Mouse (Mus musculus) forebrain, embryonic 13.5 days (tissue): ENCODE results near the gene Smn1. TPM values are rescaled to one million over a fixed set of nuclear protein-coding genes. Genes with fewer than 3 reads are reported as not detected.
"Not testable (repeated sequence)": the region's sequence is repeated elsewhere in the genome, so short reads cannot be mapped to it uniquely, and the experiment has no call there.

Source experiments
- ATAC-seq: fragments of 200-750 bp; cut with Nextera tagmentation; 2 replicates; pipeline ENCODE4 v1.8.0; 2017
- H3K27ac ChIP-seq: fragments of 300-500 bp; sonication (generic); 2 replicates; pipeline ENCODE4 v1.5.1; 2015; ENCODE audit warnings: inconsistent platforms, mild to moderate bottlenecking, moderate library complexity
- H3K27me3 ChIP-seq: fragments of 300-500 bp; sonication (generic); 2 replicates; pipeline ENCODE4 v1.6.1; 2015; ENCODE audit warnings: mild to moderate bottlenecking, inconsistent platforms
- H3K36me3 ChIP-seq: fragments of 300-500 bp; sonication (generic); 2 replicates; pipeline ENCODE4 v1.6.1; 2015; ENCODE audit warnings: mild to moderate bottlenecking, inconsistent platforms; ENCODE audit not compliant: poor library complexity, severe bottlenecking
- H3K4me1 ChIP-seq: fragments of 300-500 bp; sonication (generic); 2 replicates; pipeline ENCODE4 v1.6.1; 2015; ENCODE audit warnings: inconsistent platforms
- H3K4me2 ChIP-seq: fragments of 300-500 bp; sonication (generic); 2 replicates; pipeline ENCODE4 v1.6.1; 2015; ENCODE audit warnings: inconsistent platforms, mild to moderate bottlenecking, moderate library complexity
- H3K4me3 ChIP-seq: fragments of 300-500 bp; sonication (generic); 2 replicates; pipeline ENCODE4 v1.5.1; 2015; ENCODE audit warnings: mild to moderate bottlenecking, inconsistent platforms
- H3K9ac ChIP-seq: fragments of 300-500 bp; sonication (generic); 2 replicates; pipeline ENCODE4 v1.6.1; 2015; ENCODE audit warnings: mild to moderate bottlenecking, inconsistent platforms
- H3K9me3 ChIP-seq: fragments of 300-500 bp; sonication (generic); replicated peaks from 2 replicates; pipeline ENCODE4 v1.6.1; 2016; ENCODE audit warnings: inconsistent platforms
- WGBS: fragments of 180-500 bp; shearing (Covaris S2); methylation state at CpG from one replicate; pipeline ENCODE4 v1.1.7; 2015; 5-methylcytosine and 5-hydroxymethylcytosine counted together
- polyA plus RNA-seq: library from polyadenylated mRNA; unstranded; fragments of >200 nt; fragmentation: Nextera tagmentation; extraction: Ambion mirVana; gene quantifications from 2 replicates; pipeline ENCODE4 v1.2.1, GENCODE M21; 2015

Gene Smn1
- polyA plus RNA-seq, 1 experiment from 2014 or later, result 50.4 TPM

DNA sequence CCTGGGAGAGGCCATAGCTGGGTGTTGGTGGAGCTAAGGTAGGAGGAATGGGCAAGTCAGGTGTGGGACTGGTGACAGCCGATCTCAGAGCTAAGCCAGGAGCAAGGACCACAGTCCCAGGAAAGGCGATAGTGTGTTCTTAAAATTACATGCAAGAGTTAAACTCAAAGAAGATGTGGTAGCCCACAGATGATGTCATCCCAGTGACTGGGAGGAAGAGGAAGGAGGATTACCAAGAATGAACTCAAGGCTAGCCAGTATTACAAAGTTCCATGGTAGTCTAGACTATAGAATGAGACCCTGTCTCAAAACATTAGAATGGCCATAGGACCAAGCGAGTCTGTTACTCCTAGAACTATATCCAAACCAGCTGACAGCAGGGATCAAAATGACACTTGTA, 32.0 kb downstream of the Smn1 start:
- Histone ChIP-seq H3K4me3 (no peak overlapping the region), H3K36me3 (no peaks in the 10 kb centered on the region), H3K9ac (no peak overlapping the region), H3K27ac (no peak overlapping the region), H3K9me3 (no peaks in the 10 kb centered on the region), H3K27me3 (no peaks in the 10 kb centered on the region), H3K4me2 (no peak overlapping the region), H3K4me1 (no peaks in the 10 kb centered on the region)
- ATAC-seq, result no peak
- 90% methylated on average over 3 of the region's 3 CpGs for WGBS

DNA sequence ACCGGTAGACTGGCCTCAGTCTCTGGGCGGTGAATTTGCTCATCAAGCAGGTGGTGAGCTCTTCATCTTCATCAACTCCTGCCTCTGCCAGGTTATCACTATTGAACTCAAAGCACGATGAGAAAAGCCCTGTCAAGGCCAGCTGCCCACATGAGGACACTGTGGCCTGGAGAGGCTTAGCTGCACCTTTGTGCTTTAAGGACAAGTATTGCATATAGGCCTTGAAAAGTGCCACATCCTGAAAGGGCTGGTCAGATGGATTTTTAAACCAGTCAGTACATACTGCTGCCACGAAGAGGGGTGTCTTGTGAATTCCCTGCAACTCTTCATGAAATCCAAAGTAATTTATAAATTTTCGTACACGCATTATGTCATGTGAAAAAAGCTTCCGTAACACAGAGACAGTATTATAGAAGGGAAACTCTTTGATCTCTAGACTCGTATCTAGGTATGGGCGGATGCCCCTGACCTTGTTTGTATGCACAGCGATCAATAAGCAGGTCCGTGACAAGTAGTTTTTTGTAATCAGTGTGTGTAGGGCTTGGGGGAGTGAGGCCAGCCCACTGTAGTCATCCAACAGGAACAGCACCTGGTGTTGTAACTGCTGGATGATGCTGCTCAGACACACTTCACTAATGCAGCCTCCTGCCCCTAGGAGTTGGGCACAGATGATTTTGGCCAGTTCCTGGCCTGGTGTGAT, 36.7 kb downstream of the Smn1 start:
- 87% methylated on average over 11 of the region's 11 CpGs for WGBS
- not testable (repeated sequence) for H3K4me3 ChIP-seq, H3K4me2 ChIP-seq, ATAC-seq, H3K27ac ChIP-seq, H3K9ac ChIP-seq, H3K9me3 ChIP-seq, H3K36me3 ChIP-seq, H3K27me3 ChIP-seq, H3K4me1 ChIP-seq

DNA sequence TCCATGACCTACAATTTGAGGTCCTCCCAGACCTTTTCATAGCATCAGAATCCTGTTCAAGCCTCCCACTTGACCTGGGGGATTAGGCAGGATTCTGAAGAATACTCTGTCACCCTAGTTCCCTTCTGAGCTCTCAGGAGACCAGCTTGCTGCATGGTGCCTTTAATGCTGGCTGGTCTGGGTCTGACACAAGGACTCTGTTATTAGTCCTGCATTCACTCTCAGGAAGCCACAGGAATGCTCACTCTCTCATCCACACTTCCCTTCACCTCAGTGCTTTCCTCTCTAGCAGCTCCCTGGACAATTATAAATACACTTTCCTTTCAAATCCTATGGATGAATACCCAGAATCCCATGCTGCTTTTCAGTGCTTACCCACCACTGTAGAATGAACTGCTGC, 37.8 kb downstream of the Smn1 start:
- H3K9me3 ChIP-seq, H3K4me2 ChIP-seq, H3K4me3 ChIP-seq, H3K27me3 ChIP-seq, H3K9ac ChIP-seq, ATAC-seq, H3K36me3 ChIP-seq, H3K4me1 ChIP-seq, H3K27ac ChIP-seq: not testable (repeated sequence)

DNA sequence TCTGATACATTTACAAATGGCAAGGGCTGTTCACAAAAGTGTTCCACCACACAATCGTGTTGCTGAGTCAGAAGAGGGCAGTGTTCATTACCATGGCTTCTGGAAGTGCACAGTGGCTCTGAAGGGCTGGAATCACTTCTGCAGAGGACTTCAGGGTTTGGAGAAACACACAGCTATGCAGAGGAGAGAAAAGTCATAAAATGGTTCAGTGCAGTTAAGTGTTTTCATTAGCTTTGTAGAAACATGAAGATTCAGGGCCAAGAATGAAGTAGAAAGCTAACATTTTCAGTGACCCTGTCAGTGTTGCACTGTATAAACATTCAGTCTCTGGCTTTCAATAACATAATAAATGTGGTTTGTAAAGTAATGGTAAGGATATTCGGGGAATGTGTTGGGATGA, 41.7 kb downstream of the Smn1 start:
- H3K4me1 ChIP-seq, H3K9me3 ChIP-seq, H3K27ac ChIP-seq, H3K36me3 ChIP-seq, ATAC-seq, H3K27me3 ChIP-seq, H3K9ac ChIP-seq, H3K4me2 ChIP-seq, H3K4me3 ChIP-seq: not testable (repeated sequence)
- 71% methylated on average over 2 of the region's 2 CpGs for WGBS

DNA sequence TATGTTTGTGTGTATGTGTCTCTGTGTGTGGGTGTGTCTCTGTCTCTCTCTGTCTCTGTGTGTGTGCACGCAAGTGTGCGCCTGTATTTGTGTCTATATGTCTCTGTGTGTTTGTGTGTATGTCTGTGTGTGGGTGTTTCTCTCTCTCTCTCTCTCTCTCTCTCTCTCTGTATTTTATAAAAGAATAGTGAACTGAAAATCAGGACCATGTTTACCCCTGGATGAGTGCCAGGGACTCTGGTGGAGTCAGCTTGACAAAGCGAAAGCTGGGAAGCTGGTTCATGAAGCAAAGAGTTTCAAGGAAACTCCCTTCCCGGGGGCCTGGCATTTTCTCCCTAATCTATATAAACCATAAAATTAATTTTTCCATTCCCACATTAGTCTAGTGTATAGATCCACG, 49.7 kb downstream of the Smn1 start:
- not testable (repeated sequence) for H3K36me3 ChIP-seq, H3K27ac ChIP-seq, H3K9ac ChIP-seq, H3K4me1 ChIP-seq, H3K9me3 ChIP-seq, H3K4me2 ChIP-seq, H3K27me3 ChIP-seq, H3K4me3 ChIP-seq, ATAC-seq
- 87% methylated on average over 4 of the region's 5 CpGs for WGBS

DNA sequence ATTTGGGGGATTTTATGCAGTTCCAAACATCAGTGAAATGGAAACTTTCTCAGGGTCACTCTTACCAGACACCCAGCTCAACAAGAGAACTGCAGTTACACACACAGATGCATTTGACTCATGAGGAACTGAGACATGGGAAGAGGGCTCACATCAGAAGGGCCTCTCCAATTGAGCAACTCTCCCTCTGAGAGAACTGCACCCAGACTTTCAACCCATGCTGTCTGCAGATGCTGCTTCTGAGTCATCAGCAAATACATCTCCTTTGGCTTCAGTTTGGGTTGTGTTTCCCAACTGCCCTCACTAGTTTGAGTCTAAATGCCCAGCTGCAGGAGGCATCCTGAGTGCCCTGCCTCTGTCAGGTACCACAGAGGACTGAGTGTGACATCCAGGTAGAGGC, 58.5 kb downstream of the Smn1 start:
- H3K36me3 ChIP-seq, H3K9ac ChIP-seq, H3K9me3 ChIP-seq, H3K4me3 ChIP-seq, ATAC-seq, H3K4me2 ChIP-seq, H3K27ac ChIP-seq, H3K4me1 ChIP-seq, H3K27me3 ChIP-seq: not testable (repeated sequence)

Other genes with a start within 250 kb of the Smn1 start
- 7.2 and 19.7 TPM in 2 replicates for gene Cartpt, start 223.8 kb upstream of the Smn1 start, polyA plus RNA-seq
- 36.1 and 36.2 TPM in 2 replicates for gene Mccc2, start 109.2 kb upstream of the Smn1 start, polyA plus RNA-seq
- gene Bdp1, start 20.8 kb upstream of the Smn1 start, polyA plus RNA-seq, result 29.5 and 34.5 TPM in 2 replicates
- 319 and 375 TPM in 2 replicates for gene Serf1, start 16.8 kb upstream of the Smn1 start, polyA plus RNA-seq
- 0.08 and 0.09 TPM in 2 replicates for gene Naip2, start 77.2 kb downstream of the Smn1 start, polyA plus RNA-seq
- gene Naip5, start 121.5 kb downstream of the Smn1 start, polyA plus RNA-seq, result 0.05 and 0.11 TPM in 2 replicates
- gene Naip6, start 192.8 kb downstream of the Smn1 start, polyA plus RNA-seq, result 0.03 and 0.08 TPM in 2 replicates